Mouse (Mus musculus) urinary bladder, postnatal 36 days (tissue): Measurements from ENCODE around the gene Ssr1.

Source experiments
- DNase-seq, 2 experiments: peaks; one replicate each; pipeline ENCODE4 v3.0.0; 2022; ENCODE audit warnings: low spot score in 2 of 2, mixed read lengths in 1 of 2

The Ssr1 gene

DNA sequence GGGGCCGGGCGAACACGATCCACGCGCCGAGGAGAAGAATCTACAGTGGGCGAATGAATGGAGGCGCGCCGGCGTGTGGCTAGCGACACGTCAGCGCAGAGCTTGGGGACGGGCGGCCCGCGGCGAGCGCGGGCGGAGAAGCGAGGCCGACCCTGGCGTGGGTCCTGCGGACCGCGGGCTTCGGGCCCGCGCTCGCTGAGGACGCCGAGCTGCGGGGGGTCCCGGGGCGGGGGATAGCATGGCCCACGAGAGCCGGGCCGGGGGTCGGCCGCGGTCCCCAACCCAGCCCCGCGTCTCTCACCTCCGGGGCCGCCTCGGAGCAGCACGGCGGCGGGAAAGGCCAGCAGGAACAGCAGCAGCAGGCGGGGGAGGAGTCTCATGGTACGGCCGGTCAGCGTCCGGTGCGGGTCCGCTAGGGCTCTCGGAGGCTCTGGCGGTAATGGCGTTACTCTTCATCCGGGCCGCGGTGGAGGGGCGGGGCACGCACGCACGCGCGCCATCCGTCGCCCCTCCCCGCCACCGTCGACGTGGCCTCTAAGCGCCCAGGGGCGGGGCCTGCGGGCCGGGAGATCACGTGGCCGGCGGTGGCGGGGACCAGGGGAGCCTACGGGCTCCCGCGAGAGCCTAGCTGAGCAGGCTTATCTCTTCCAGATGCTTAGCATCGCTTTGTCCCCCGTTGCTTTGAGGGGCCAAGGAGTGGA lies at the start of gene Ssr1:
Gene Ssr1, minus strand, starts transcription at position 514 of the 701 bp plus-strand sequence.
- DNase-seq, result peak; percentile 89 to 95

DNA sequence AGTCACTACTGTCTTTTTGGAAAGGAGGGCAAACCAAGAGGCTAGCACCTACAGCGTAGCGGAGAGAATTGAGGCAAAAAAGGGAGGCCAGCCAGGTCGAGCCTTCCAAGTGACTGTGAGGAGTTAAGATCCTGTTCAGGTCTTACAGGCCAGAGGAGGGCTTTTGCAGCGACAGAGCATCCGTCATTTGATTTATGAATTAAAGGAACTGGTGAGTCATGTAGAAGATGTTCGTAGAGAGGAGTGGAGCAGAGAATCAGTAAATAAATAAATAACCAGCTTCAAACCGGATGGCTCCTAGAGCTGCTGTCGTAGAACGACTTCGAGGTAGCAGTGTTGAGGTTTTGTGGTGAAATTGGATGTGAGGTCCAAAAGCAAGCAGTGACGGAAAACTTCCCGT lies 43.8 kb upstream of the Ssr1 start:
- DNase-seq, result no peak

DNA sequence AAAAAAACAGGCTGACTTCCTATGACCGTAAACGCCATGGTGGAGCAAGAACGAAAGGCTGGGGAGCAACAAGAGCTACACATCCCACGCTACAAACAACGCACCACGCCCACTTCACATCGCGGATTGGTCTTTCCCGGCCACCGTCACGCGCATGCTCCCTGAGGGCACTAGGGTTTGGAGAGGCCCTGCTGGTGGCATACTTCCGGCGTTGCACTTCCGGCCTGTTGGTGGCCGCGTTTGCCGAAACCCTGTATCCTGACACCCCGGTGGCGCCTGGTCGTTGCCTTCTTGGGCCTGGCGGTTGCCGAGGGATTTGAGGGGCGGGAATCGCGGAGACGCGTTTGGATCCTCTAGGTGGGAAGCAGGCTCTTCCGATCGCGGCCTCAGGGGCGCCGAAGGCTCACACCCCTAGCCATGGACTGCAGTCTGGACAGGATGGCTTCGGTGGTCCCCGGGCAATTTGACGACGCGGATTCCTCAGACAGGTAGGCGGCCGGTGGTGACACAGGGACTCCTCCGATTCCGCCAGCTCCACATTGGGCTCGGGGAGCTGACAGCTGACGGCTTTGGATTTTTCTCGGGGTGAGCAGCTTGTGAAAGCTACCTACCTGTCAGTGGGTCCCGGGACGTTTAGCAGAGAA lies 43.1 kb upstream of the Ssr1 start, which contains the start of gene Cage1:
Gene Cage1, minus strand, starts transcription at position 26 of the 644 bp plus-strand sequence.
- peak; percentile 95 to 98 for DNase-seq

DNA sequence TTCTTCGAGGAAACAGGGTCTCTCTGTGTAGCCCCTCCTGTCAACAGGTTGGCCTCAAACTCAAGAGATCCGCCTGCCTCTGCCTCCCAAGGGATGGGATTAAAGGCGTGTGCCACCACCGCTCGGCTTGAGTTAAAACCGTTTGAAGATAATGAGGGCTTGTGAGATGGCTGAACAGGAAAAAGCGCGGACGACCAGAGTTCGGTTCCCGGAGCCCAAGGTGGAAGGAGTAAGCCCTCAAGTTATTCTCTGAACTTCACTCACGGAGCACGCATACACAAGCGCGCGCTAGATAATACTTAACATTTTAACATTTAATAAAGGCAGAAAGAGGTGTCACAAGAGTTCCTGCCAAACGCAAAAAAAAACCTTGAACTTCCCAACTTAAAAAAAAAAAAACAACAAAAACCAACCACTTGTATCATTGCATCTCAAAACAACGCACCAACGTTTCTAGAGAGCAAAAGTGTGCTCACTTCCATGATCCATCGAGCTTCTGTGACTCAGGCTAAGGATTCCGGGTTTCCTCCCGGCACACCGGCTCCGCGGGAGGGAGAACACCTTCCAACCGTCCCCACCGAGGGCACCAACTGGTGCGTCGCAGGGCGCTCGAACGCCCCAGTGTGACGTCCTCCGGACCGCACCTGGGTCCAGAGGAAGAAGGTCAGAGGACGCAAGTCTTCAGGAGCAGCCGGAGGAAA lies 42.5 kb upstream of the Ssr1 start, which contains the start of gene Riok1:
Gene Riok1, plus strand, starts transcription at position 653 of the 701 bp plus-strand sequence.
- peak in 1 of 2 experiments; percentile 6 for DNase-seq

DNA sequence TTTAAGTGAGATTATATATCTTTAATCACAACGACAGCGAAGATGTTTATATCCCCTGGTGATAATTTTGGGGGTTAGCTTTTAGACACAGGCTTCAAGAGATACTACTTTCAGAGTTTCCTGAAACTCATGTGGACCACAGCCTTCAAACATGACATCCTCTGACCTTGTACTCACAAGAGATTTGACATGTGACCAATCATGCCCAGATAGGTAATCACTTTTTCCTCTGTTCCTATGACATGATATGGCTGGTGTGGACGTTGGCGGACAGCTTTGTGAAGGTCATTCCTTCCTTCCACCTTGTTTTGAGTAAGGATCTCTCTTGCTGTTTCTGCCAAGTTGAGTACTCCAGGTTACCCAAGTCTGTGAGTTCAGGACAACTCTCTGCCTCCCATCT lies 34.4 kb upstream of the Ssr1 start:
- DNase-seq, result no peak

DNA sequence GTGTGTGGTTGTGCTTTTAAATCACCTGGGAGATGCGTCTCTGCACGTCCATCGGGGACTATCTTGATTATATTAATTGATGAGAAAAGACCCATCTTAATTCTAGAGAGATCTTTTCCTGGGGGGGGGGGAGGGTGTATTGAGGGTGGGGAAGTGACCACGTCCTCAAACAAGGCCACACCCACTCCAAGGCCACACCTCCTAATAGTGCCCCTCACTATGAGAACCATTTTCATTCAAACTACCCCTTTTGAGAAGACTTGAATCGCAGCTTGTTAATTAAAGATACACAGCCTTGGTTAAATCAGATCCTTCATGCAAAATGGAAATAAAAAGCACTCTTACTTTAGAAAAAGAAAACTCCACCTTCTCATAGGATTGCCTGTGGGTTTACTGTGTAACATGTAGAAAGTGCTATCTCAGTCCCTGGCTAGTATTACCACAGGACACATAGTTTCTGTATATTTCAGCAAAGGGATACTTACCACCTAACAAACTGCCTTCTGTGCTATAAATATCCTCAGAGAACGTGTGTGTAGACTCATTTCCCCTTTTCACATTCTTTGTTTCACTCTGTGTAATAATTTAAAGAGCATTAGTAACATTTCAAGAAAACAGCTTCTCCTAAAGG lies 33.7 kb upstream of the Ssr1 start:
- DNase-seq, result no peak

DNA sequence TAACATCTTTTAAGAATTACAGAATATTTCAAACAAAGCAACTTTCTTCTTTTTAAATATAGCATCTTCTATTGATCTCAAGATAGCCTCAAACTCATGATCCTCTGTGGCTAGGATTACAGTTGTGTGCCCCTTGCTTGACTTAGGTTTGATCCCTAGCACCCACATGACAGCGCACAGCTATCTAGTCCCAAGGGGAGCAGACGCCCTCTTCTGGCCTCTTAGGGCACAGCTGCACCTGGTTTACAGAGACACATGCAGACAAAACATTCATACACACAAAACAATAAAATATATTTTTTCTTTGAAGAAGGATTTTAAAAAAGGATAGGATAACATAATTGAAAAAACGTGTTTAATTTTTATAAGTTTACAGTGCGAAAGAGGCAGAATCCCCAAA lies 31.9 kb upstream of the Ssr1 start:
- DNase-seq, result no peak

DNA sequence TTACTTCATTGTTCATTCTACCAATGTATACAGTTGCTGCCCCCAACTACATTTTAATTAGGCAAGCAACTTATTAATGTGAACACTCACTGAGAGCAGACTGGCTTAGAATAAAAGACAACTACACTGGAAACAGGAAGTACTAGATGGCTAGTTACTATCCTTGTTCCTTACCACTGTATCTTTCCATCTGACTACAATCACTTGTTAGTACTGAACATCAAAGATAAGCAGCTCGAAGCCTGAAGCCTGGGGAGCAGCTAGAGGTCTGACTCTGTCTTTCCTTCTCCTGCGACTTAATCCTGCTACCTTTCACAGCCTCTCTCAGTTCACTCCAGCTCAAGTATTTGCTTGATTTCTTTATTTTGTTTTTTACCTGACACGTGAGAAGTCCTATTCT lies 24.8 kb upstream of the Ssr1 start:
- DNase-seq, result no peak

DNA sequence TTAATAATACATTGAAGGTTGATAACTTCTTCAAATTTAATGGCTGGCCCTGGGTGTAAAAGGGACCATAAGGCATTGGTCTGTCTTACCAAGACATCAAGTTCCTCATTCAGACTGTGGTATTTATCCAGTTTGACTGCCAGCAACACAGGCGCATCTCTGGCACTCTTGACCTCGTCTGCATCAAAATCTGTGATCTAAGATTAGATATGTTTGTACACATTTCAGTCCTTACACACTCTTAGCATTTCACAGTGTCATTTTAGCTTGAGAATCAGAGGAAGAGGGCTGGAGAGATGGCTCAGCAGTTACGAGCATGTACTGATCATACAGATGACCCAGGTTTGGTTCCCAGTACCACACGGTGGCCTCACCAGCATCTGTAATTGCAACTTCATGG lies 21.6 kb upstream of the Ssr1 start:
- no peak for DNase-seq

DNA sequence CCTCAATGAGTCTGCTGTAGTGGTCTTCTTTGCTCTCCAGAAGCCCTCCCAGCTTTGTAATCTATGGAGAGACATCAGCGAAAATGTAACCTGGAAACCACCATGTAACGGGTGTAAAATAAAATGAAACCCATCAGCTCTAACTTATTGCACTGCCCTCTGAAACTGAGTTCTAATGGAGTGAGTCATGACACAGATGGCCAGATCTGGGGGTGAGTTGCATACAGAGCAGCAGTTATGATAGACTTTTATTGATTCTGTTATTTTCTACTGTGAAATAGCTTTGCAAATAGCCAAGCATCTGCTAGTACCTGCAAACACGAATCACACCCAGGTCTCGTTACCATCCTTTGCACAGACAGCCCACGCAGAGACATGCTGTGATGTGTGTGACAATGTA lies 18.4 kb upstream of the Ssr1 start:
- DNase-seq, result no peak

DNA sequence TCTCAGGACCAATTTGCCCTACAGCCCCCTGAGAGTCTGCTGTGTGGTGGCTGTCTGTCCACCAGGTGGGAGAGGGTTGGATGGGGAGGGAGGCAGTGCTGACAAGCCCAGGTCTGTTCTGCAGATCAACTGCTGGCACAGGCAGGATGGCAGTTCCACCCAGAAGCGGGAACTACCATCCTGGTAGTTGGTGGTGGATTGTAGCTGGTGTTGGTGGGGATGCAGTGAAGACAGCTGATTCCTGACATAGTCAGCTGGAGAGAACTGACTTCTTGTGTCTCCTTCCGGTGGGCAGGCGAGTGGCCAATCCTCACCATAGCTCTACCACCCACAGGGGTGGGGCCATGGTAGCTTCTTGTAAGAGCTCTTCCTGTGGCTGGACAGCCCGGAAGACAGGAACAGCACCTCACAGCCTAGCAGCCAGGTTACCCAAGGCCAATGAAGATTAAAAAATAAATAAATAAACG lies 16.5 kb upstream of the Ssr1 start:
- no peak for DNase-seq

DNA sequence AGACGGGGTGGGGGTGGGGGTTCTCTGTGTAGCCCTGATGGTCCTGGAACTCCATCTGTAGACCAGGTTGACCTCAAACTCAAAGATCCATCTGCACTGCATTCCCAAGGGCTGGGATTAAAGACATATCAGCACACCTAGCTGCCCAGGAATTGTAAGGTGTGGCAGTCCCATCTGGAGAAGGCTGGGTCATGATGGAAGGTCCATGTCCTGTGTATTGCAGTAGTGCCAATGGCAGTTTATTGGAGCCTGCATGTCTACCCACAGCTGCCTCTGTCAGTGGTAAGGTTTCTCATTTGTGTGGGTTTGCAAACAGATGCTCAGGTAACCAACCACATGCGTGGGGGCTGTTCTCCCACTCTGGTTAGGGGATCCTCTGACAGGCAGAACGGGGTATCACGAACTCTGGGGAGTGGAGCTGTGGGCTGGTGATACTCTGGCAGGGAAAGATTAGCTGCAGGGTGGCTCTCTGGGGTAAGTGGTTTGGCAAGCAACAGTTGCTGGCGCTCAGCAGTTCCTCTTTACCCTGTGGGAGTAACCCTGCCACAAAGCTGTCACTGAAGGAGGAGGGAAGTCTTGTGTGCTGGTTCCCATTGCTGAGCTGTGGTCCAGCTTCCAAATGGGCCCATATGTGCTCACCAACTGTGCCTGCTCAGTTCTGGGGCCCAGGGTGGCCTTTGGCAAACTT lies 15.8 kb upstream of the Ssr1 start:
- no peak for DNase-seq

DNA sequence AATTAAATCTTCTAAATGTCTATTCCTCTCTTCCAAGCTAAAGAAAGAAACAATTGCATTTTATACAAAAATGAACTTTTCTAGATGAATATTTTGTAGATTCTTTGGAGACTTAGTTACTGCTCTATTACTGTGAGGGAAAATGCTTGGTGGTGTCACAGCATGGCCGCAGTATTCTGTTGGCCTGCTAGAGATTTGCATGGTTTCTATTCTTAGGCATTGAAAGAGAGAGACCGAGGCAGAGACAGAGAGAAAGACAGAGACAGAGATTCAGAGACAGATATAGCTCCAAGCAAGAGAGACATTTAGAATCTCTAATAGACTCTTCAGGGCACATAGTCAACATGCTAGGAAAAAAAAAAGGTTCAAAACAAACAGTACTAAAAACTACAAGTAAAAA lies 14.0 kb upstream of the Ssr1 start:
- DNase-seq, result no peak

DNA sequence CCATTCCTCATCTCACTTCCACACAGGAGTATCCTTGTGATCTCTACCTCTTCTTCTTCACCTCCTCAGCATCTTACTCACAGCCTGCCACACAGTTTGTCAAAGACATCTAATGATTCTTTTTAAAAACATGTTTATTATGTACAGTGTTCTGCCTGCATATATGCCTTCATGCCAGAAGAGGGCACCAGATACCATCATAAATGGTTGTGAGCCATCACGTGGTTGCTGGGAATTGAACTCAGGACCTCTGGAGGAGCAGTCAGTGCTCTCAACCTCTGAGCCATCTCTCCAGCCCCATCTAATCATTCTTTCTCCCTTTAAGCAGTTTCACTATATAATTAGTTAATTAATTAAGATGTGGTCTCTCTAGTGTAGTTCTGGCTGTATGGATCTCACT lies 8.4 kb upstream of the Ssr1 start:
- DNase-seq, result no peak

DNA sequence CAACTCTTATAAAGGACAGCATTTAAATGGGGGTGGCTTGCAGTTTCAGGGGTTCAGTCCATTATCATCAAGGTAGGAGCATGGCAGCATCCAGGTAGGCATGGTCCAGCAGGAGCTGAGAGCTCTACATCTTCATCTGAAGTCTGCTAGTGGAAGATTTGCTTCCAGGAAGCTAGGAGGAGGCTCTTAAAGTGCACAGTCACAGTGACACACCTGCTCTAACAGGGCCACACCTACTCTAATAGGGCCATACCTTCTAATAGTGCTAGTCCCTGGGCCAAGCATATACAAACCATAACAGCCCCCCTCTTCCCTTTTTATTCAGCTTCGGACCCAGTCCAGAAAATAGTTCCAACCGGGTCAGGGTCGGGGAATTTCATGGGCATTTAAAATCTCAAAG lies 5.7 kb upstream of the Ssr1 start:
- DNase-seq, result no peak

DNA sequence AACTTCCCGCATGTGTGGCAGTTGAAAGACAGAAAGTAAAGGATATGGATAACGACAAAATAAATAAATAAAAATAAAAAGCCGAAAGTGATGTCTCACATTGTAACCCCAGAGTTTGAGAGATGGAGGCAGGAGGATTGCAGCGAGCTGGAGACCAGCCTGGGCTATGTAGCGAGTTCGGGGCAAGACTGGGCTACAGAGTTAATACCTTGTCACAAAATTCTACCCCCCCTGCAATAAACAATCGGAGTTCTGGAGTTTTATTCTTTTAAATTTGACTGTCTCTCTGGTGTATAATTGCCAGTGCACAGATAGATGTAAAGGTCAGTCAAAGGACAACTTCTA lies 360 bp upstream of the Ssr1 start:
- DNase-seq, result no peak

DNA sequence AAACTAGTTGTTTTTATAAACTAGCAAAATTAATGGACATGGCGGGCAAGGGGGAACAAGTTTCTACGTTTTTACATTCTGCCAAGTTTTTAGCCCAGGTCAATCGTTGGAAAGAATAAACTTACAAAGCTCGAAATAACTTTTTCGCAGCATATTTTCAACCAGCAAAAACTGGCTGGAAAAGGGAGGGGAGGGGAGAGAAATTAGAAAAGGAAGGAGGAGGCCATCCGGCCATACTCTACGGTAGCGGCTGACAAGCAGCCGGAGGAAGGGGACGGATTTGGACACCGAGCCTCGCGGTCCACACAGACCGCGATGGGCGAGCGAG lies 677 bp downstream of the Ssr1 start:
- no peak for DNase-seq

DNA sequence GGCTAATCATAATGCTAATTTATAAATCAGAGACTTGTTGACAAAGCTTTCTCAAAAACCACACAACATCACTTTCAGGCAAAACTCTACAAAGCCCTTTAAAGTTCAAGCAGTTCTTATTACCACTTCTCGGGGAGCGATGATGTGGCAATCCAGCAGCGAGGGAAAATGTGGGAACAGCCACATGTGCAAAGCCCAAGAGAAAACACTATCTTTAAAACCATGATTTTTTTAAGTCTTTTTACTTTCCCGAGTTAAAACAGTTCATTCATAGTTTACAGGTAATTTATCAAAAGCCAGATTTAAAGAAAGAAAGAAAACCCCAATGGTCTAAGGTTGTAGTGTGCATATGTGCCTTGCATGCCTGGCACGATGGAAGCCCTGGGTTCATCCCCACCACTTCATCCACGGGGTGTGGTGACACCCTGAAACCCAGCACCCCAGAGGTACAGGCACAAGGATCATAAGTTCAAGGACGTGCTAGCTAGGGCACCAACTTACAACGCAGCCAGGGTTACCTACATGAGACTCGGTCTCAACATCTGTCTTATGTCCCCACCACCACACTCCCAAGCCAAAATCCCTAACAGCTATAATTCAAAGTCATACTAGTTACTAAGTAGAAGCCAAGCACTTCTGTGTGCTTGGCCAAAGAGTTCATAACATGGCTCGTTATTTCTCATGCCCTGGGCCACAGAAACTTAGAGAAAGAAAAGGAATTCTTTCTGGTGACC lies 1.2 kb downstream of the Ssr1 start:
- no peak for DNase-seq

DNA sequence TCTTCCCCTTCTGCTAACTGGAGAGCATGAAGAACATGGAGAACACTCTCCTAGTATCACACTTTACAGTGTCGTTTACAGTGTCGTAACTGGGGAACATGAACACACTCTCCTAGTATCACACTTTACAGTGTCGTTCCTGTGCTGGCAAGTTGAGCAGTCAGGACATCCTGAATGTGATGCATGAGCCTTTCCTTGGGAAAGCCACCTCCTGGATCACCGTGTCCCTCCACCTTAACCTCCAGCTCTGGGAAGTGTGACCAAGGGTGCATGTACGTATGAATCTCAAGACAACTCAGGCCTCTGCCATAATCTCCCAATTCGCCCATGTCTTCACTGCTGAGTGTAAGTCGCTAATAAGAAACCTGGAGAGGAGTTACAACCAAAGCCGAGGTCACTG lies 4.3 kb downstream of the Ssr1 start:
- no peak for DNase-seq

DNA sequence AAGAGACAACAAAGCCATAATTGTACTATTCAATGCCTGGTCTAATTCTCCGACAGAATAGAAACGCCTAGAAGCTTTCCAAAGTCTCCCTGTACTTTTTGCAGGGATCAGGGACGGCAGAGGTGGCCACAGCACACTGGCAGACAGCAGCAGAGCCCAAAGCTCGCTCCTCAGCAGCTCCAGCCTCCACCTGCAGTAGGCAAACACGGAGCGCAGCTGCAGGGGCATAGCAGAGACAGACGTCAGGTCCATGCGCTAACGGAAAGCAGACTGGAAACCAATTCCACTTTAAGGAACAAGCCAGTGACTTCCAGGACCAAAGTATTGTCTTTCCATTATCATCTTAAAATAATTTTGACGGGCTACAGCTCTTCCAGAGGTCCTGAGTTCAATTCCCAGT lies 7.9 kb downstream of the Ssr1 start:
- no peak for DNase-seq

DNA sequence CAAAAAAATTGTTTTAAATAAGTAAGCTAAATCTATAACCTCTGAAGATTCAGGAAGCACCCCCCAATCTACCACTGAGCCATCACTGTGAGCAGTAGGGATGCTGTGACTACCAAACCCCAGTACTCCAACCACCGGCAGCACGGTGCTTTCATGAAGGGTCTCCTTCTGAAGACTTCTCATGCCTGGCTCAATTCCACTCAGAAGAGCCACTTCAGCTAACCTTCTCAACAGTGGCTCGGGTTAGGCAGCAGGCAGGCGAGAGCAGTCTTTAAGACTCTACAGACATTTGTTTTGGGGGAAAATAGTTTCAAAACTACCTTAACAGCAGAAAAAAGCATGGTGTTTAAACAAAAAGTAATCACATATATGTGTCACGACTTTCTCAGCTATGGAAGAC lies 13.0 kb downstream of the Ssr1 start:
- no peak for DNase-seq
